Mouse (Mus musculus): ENCODE data around the gene Slc5a5.

- no peak for TF ChIP-seq CTCF (IDR thresholded peaks at IDR 0.05; ENCODE audit: extremely low read depth, insufficient read depth, low read length)
- no peak for TF ChIP-seq POLR2A (IDR thresholded peaks at IDR 0.05; ENCODE audit: extremely low read depth, insufficient read depth, low read length)
These were observed 2.4 kb upstream of the Slc5a5 start for GRCm38 (mm10) chr8:70894771-70895545.

Data from cortical plate, adult 2 months (tissue).